Mouse (Mus musculus) ES-Bruce4 (cell line): Measurements from ENCODE around the gene Wscd2.

ENCODE experiments used
- CTCF ChIP-seq: IDR thresholded peaks from one replicate; pipeline ENCODE4 v1.8.1; 2011; ENCODE audit warnings: low read depth, low read length
- EP300 ChIP-seq: IDR thresholded peaks from 2 replicates; pipeline ENCODE4 v1.6.1; 2011; ENCODE audit warnings: low read depth, low read length; ENCODE audit not compliant: insufficient read depth

DNA sequence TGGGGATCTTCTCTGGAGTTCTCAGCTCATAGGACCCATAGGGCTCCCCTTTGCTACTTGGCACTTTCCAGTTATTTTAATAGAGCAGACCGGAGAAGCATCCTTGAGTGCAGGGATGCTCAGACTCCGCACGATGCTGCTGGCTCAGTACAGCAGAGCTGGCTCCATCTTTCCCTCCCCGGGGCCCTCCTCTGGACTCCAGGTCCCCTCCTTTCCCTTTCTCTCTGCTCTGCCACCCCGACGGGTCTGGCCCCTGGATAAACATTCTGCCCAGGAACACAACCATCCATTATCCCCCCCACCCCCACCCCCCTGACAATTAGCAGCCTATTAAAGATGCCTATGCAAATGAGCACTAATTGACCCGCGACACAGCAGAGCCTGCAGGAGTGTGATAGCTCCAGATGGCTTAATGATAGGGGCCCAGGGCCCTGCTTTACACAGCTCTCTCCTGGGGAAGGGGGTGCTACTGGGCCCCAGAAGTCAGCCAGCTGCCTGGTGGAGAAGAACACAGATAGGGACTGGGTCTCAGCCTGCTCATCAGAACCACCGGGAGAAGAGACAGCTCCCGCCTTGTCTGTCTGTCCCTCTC, 52.8 kb downstream of the Wscd2 start:
- TF ChIP-seq EP300, result no peak
- TF ChIP-seq CTCF, result no peak
